Mouse (Mus musculus) thymus, postnatal 0 days (tissue): ENCODE results near the gene Nudt3. TPM values are rescaled to one million over a fixed set of nuclear protein-coding genes. Genes with fewer than 3 reads are reported as not detected.

ENCODE experiments used
- DNase-seq: peaks from one replicate; pipeline ENCODE4 v3.0.0-alpha.2; 2015; ENCODE audit warnings: low spot score
- polyA plus RNA-seq: library from polyadenylated mRNA; unstranded; fragments of >200 nt; fragmentation: Nextera tagmentation; extraction: Ambion mirVana; gene quantifications from 2 replicates; pipeline ENCODE4 v1.2.1, GENCODE M21; 2015

The Nudt3 gene
- polyA plus RNA-seq, 1 experiment from 2014 or later: 87.8 TPM

- no peak for DNase-seq
These were observed 20.3 kb downstream of the Nudt3 start for GRCm38 (mm10) chr17:27603036-27603435.

DNA sequence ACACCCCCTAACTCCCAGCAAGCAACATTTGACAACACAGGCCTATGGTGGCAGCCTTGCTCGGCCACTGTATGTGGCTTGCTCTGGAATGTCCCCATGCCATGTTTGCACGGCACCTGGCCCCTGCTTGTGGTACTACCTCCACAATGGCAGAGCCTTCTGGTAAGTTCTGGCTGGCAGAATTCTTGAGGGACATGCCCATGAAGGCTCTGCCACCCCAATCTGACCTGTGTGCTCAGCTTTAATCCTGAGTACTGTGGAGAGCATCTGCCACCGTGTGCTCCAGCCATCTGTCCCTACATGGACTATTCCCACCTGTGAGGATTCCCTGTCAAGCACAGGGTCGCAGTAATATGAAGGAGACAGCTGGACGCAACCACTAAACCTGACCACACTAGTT, 22.4 kb downstream of the Nudt3 start:
- DNase-seq: no peak

DNA sequence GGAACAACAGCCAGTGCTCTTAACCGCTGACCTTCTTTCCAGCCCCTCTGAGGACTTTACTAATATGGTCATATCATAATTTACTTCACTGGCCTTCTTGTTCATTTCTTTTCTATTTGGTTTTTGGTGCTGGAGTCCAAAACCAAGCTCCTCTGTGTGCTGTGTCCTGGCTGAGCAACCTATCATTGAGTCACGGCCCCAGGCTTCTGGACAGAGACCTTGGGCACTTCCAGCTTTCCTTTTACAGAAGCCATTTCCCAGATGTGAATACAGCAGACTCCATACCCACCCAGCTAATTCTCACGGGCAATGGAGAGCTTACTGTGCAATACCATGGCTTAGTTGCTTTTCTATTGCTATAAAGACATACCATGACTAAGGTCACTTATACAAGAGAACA, 23.0 kb downstream of the Nudt3 start:
- no peak for DNase-seq

DNA sequence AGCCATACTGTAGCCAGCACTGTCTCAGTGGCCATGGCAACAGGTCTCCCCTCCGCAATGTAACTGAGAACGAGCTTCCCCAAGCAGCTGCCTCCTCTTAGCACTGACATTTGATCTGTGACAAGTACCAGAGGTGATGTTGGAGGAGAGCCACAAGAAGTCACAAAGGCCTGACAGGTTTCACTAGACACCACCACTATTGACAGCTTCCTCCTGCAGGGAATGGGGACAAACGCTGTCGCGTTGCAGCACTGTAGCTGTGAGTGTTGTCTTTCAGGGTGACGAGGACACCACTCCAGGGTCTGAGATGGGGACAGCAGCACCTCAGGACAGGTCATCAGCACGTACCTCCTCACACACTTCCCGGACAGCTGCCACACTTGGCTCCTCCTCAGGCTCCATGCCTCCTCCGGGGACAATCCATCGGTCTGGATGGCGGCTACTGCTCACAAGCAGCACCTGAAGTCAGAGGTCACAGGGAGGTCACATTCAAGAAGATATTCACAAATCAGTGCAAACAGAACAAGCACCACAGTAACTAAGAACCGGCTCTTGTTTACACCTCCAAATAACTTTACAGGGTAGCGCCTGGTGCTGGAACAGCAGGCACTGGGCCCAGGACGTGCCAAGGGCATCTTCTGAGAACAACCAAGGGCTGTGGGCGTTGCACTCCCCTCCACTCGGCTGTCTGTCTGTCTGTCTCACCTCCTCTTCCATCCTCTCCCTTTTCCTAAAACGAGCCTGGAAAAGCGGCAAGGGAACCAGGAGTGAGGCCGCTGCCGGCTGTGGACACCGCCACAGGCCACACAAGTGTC, 26.7 kb downstream of the Nudt3 start:
- no peak for DNase-seq

DNA sequence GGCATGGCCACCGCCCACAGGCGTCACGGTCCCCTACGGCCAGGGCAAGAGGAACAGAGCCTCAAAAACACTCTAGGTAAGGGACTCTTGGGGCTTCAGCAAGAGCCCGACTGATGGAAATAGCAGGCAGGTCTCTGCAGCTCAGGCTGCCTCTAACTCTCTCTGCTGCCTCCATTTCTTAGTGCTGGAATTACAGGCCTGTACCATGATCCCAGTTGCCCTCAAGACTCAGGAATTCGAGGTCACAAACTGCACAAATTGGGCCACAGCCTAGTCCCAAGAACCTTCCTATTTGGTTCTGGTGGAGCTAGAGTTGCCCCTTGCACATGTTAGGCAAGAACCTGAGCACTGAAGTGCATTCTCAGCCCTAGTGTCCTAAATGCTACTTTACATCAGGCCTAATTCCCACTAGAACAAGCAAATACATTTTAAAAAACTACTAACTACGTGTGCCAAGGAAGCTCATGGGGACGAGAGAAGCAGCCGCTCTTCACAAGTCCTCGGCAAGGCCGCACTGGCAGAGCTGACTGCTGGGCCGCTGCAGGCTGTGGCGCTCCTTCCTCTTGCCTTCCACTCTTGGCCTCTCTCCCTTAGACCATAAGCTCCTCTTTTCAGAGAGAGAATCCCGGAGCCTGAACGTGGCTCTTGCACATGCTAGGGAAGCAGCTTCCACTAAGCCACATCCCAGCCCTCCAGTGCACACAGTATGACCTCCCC, 27.5 kb downstream of the Nudt3 start:
- no peak for DNase-seq

DNA sequence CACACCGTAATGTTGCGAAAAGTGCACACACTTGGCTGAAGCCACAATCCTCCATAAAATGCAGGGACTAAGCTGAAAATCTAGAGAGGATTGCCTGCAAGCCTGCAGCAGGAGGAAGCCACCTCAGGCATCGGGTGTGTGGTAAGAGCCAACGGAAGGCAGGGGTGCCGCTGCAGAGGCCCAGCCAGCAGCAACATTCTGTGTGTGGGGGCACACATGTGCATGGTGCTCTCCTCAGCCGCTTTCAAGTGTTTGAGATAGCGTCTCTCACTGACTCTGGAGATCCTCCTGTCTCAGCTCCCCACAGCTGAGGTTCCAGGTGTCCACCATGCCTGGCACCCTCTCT, 30.8 kb downstream of the Nudt3 start:
- DNase-seq: peak; percentile 29

DNA sequence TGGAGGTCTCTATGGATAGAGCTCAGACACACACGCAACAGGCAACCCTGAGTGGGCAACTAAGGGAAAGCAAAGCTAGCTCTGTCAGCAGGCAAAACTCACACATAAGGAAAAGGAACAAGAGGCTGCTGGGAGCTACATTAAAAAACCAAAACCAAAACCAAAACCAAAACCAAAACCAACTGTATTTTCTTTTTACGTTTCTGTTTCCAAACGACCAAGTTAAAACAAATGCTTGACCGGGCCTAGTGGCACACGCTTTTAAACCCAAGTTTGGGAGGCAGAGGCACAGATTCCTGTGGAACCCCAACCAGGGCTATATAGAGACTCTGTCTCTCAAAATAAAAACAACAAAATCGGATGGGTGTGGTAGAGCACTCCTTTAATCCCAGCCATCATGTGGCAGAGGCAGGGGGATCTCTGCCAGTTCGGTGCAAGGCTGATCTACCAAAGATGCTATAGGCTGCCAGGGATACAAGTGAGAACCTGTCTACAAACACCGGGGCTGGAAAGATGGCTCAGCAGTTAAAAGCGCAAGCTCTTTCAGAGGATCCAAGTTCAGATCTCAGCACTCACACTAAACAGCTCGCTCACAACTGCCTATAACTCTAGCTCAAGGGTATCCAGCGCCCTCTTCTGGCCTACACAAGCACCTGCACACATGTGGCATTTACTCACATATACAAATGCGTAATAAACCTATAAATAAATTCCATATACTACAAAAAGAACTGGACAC, 31.3 kb downstream of the Nudt3 start:
- DNase-seq: peak; percentile 32

GRCm38 (mm10) chr17:27588231-27588630, 35.1 kb downstream of the Nudt3 start:
- no peak for DNase-seq

GRCm38 (mm10) chr17:27587252-27587651, 36.0 kb downstream of the Nudt3 start:
- no peak for DNase-seq

DNA sequence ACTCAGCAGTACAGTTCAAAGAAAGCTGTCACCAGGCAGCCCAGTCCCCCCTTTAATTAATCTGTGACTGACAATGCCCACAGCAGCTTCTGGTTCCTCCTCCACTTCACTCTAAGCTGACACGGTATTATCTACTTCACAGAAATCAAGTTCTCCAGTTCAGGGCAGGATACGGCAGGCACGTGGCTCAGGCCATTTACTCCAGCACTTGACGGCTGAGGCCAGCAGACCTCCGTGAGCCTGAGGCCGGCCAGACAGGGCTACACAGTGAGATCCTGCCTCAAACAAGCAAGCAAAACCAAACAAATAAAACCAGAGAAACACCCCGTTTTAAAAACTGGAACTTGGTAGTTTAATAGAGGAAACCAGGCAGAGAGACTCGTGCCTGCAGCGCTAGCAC, 36.6 kb downstream of the Nudt3 start:
- no peak for DNase-seq

DNA sequence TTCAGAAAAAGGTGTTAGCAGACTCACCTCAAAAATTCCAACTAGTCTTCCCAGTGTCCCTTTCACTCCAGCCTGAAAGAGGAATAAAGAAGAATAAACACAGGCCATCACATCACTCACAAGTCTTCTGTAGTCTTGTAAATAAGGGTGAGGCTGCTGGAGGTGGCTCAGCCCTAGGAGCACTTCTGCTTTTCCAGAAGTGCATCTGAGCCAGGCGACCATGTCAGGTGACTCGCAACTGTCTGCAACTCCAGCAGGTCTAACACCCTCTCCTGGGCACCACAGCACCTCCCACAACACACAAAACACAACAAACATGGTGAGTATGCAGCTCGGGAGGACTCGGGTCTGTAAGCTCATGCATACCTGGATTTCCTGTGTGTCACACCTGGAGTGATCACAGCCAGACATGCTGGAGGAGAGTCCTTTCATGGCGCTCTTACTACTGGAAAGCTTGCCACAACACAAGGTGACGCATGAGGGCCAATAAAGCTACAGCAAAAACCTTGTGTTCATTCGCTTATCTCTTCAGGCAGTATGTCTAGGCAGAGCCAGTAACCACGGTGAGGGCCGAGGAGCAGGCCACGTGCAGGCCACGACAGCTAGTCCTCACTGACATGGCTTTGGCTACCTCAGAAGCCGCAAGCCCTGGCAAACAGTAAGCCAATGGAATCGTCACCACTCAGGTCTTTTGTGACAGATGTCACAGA, 40.0 kb downstream of the Nudt3 start:
- no peak for DNase-seq

GRCm38 (mm10) chr17:27580392-27581068, 42.8 kb downstream of the Nudt3 start:
- no peak for DNase-seq

GRCm38 (mm10) chr17:27579816-27580215, 43.5 kb downstream of the Nudt3 start:
- DNase-seq: no peak

DNA sequence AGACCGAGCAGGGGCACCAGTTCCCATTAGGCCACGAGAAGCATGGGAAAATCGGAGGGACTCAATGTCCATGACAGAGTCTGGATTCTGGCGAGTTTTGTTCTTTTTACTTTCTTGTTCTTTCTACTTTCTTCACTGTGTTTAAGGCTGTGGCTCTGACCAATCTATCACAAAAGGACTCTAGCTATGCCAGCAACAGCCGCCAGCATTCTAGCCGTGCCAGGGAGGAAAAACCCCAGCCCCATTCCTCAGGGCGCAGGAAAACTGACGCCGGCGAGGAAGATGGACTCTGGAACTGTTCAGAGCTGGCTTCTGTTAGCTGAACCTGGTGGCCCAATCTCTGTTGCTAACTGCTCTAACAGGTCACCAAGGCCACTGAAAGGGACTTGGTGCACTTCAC, 44.8 kb downstream of the Nudt3 start:
- no peak for DNase-seq

GRCm38 (mm10) chr17:27577468-27577867, 45.8 kb downstream of the Nudt3 start:
- DNase-seq: no peak

DNA sequence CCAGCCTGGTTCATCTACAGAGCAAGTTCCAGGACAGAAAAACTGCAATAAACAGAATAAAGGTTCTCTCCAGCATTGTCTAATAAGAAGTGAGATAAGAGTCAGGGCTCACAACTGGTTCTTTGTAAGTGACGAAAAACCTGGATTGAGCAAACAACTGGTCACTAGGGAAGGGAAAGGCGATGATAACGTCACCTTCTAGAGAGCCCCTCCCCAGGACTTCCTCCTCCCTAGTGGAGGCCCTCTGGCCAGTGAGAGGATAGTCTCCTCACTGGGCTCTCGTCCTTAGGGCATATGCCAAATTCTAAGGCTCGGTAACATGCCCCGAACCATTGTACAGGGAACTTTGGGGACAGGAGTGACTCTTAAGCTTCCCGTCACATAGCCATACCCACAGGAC, 47.2 kb downstream of the Nudt3 start:
- no peak for DNase-seq

- no peak for DNase-seq
These were observed 48.0 kb downstream of the Nudt3 start for GRCm38 (mm10) chr17:27575116-27575776.

GRCm38 (mm10) chr17:27574470-27575115, 48.7 kb downstream of the Nudt3 start:
- DNase-seq: no peak

DNA sequence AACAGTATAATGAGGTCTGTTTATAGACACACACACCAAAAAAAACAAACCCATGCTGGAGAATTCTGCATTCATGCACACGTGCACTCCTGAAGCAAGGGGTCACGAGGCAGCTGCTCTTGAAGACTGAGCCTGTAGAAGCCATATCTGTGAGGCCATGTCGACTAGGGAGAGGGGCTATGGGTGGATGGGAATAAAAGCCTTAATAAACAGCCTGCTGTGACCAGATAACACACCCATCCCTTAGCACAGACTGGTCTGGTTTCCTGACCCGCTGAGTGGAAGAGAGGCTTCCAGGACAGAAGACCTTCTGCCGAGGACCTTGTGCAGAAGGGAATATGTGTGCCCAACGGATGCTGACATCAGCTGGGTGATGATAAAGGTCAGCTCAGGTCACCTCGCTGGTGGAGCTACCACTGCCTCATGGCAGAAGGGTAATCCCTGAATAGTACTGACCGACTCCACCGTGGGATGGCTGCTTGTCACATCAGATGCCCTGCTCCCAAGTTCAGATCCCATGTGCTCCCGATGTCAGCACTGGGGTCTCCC, 49.4 kb downstream of the Nudt3 start:
- DNase-seq: no peak

- no peak for DNase-seq
These were observed 52.0 kb downstream of the Nudt3 start for GRCm38 (mm10) chr17:27571315-27571714.
